Mouse (Mus musculus) embryonic facial prominence, embryonic 11.5 days (tissue): ENCODE data around the gene Poln. TPM values are rescaled to one million over a fixed set of nuclear protein-coding genes. Genes with fewer than 3 reads are reported as not detected.

ENCODE experiments used
- ATAC-seq: fragments of 200-750 bp; cut with Nextera tagmentation; replicated peaks from 2 replicates; pipeline ENCODE4 v1.8.0; 2017; ENCODE audit warnings: low read depth; ENCODE audit not compliant: insufficient number of reproducible peaks, low FRiP score, low TSS enrichment
- DNase-seq: peaks from one replicate; pipeline ENCODE4 v3.0.0-alpha.2; 2015; ENCODE audit warnings: low spot score
- H3K27ac ChIP-seq: fragments of 300-500 bp; sonication (generic); replicated peaks from 2 replicates; pipeline ENCODE4 v1.5.1; 2014; ENCODE audit warnings: mild to moderate bottlenecking, low read depth, low read length, control low read depth
- H3K27me3 ChIP-seq: fragments of 300-500 bp; sonication (generic); 2 replicates; pipeline ENCODE4 v1.6.1; 2014; ENCODE audit warnings: mild to moderate bottlenecking, low read length, moderate library complexity, mixed read lengths; ENCODE audit not compliant: control insufficient read depth, insufficient read depth
- H3K36me3 ChIP-seq: fragments of 300-500 bp; sonication (generic); replicated peaks from 2 replicates; pipeline ENCODE4 v1.6.1; 2014; ENCODE audit warnings: low read depth, mild to moderate bottlenecking, low read length, moderate library complexity, mixed read lengths; ENCODE audit not compliant: control insufficient read depth, insufficient read depth
- H3K4me1 ChIP-seq: fragments of 300-500 bp; sonication (generic); 2 replicates; pipeline ENCODE4 v1.6.1; 2014; ENCODE audit warnings: low read length, mixed read lengths; ENCODE audit not compliant: control insufficient read depth, insufficient read depth
- H3K4me2 ChIP-seq: fragments of 300-500 bp; sonication (generic); 2 replicates; pipeline ENCODE4 v1.6.1; 2014; ENCODE audit warnings: low read depth, mild to moderate bottlenecking, control low read depth, low read length, moderate library complexity
- H3K4me3 ChIP-seq: fragments of 300-500 bp; sonication (generic); 2 replicates; pipeline ENCODE4 v1.5.1; 2014; ENCODE audit warnings: low read depth, low read length, control low read depth
- H3K9ac ChIP-seq: fragments of 300-500 bp; sonication (generic); replicated peaks from 2 replicates; pipeline ENCODE4 v1.6.1; 2014; ENCODE audit warnings: mild to moderate bottlenecking, control low read depth, low read length
- H3K9me3 ChIP-seq: fragments of 300-500 bp; sonication (generic); replicated peaks from 2 replicates; pipeline ENCODE4 v1.6.1; 2016; ENCODE audit warnings: mild to moderate bottlenecking, low read length, inconsistent platforms, mixed read lengths; ENCODE audit not compliant: control insufficient read depth
- WGBS: fragments of 180-500 bp; shearing (Covaris S2); extraction: QIAGEN DNeasy Blood & Tissue Kit; methylation state at CpG from one replicate; pipeline ENCODE4 v1.1.7; 2014; 5-methylcytosine and 5-hydroxymethylcytosine counted together
- polyA plus RNA-seq: library from polyadenylated mRNA; unstranded; fragments of >200 nt; fragmentation: Nextera tagmentation; extraction: Ambion mirVana; gene quantifications from 2 replicates; pipeline ENCODE4 v1.2.1, GENCODE M21; 2014

Poln gene
- polyA plus RNA-seq, 1 experiment from 2014 or later: 0.21 TPM

DNA sequence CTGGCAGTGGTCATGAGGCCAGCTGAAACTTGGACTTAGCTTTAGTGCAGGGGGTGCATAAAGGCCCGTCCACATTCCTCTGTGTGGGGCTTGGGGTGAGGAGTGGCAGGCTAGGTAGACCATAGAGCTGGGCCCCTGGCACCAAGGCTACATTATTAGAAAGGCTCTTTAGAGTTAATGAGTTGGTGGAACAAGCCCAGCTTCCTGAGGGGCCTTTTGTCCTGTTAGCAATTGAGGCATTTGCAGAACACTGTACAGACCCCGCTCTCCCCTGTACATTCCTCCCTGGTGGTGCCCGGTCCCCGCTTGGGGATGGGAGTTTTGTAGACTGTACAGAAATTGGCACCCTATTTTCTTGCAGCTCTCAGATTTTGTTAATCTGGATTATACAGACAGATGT, 166.6 kb downstream of the Poln start:
- no peaks in the 10 kb centered on the region for H3K9me3 ChIP-seq
- WGBS: 88% methylated on average over 4 of the region's 4 CpGs
- ATAC-seq: no peak
- peaks cover 14% of the 10 kb centered on the region for H3K27me3 ChIP-seq
- DNase-seq: no peak
- no peak overlapping the region for H3K4me3 ChIP-seq
- H3K4me2 ChIP-seq: no peak overlapping the region
- peaks cover 2% of the 10 kb centered on the region; the same call in 1 of the 2 replicates for H3K4me1 ChIP-seq
- no peak overlapping the region for H3K27ac ChIP-seq
- no peaks in the 10 kb centered on the region for H3K36me3 ChIP-seq
- no peak overlapping the region for H3K9ac ChIP-seq

DNA sequence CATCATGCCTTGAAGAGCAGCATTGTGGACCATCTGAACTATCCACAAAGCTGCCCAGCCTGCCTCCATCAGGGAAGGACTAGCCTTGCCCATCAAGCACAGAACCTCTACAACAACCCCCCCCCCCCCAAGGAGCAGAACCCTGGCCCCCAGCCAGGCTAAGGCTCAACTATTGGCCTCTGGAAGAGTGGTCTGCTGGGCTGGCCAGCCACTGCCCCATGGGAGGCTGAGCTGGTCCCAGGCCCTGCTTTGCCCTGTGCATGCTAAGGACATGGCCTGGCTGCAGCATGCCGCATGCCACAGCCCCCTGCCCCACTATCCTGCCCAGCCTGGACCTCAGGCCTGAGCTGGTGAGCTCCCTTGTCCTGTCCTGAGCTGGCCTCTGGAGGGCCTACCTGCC, 167.8 kb downstream of the Poln start:
- peaks cover 25% of the 10 kb centered on the region for H3K27me3 ChIP-seq

DNA sequence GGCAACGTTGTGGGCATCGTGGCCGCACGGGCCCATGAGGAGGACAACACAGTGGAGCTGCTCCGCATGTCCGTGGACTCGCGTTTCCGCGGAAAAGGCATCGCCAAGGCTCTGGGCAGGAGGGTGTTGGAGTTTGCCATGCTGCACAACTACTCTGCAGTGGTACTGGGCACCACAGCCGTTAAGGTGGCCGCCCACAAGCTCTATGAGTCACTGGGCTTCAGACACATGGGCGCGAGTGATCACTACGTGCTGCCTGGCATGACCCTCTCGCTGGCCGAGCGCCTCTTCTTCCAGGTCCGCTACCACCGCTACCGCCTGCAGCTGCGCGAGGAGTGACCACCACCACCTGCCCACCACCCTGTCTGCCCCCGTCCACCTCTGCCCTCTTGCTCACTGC, 168.4 kb downstream of the Poln start:
- H3K27ac ChIP-seq: no peak overlapping the region
- H3K9ac ChIP-seq: no peak overlapping the region
- H3K9me3 ChIP-seq: no peaks in the 10 kb centered on the region
- ATAC-seq: no peak
- DNase-seq: no peak
- peaks cover 28% of the 10 kb centered on the region for H3K27me3 ChIP-seq
- peaks cover 9% of the 10 kb centered on the region for H3K4me1 ChIP-seq
- H3K36me3 ChIP-seq: no peaks in the 10 kb centered on the region
- H3K4me3 ChIP-seq: no peak overlapping the region
- H3K4me2 ChIP-seq: no peak overlapping the region
- WGBS: 96% methylated on average over 25 of the region's 25 CpGs

More for the DNA sequence above, 167.8 kb downstream of the Poln start:
- no peaks in the 10 kb centered on the region for H3K9me3 ChIP-seq
- H3K4me3 ChIP-seq: no peak overlapping the region
- no peaks in the 10 kb centered on the region for H3K36me3 ChIP-seq
- DNase-seq: no peak
- 94% methylated on average over 1 of the region's 1 CpGs for WGBS
- H3K9ac ChIP-seq: no peak overlapping the region
- no peak for ATAC-seq
- H3K4me1 ChIP-seq: peaks cover 9% of the 10 kb centered on the region
- no peak overlapping the region for H3K4me2 ChIP-seq
- no peak overlapping the region for H3K27ac ChIP-seq

DNA sequence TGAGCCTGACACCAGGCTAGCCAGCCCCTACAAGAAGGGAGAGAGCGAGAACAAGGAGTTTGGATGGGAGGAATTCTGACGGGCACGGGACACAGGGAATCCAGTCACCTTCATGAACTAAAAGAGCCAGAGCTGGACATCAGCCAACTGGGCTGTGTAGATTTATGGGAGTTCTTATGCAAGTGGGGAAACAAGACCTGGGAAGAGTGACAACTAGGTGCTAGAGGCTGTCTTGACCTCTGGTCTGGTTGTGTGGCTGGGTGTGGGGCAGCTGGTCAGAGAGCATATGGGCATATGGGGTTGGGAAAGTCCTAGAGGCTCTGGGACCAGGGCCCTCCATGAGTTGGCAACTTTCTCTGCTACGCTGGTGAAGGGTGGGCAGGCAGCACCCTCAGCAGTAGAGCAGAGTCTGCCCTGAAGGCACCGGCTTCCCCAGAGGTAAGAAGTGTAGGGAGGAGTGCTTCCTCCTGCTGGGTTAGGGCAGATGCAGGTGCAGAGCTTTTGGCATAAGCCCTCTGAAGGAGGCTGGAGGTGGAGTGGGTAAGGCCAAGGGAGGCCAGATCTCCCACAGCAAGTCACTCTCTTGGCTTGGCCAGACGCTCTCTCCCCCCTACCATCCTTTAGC, 169.7 kb downstream of the Poln start:
- ATAC-seq: no peak
- Histone ChIP-seq H3K9ac (no peak overlapping the region), H3K4me3 (no peak overlapping the region), H3K36me3 (no peaks in the 10 kb centered on the region), H3K27me3 (peaks cover 40% of the 10 kb centered on the region), H3K27ac (no peak overlapping the region), H3K9me3 (no peaks in the 10 kb centered on the region), H3K4me1 (peaks cover 9% of the 10 kb centered on the region), H3K4me2 (no peak overlapping the region)
- no peak for DNase-seq
- WGBS: 88% methylated on average over 6 of the region's 6 CpGs

- Histone ChIP-seq H3K27ac (no peak overlapping the region), H3K36me3 (no peaks in the 10 kb centered on the region), H3K9me3 (no peaks in the 10 kb centered on the region), H3K27me3 (peaks cover 46% of the 10 kb centered on the region), H3K4me1 (peaks cover 9% of the 10 kb centered on the region), H3K4me3 (no peak overlapping the region), H3K9ac (no peak overlapping the region), H3K4me2 (no peak overlapping the region)
- 74% methylated on average over 3 of the region's 3 CpGs for WGBS
- ATAC-seq: no peak
- no peak for DNase-seq
Measured at GRCm38 (mm10) chr5:33998505-33998877, 170.8 kb downstream of the Poln start.

DNA sequence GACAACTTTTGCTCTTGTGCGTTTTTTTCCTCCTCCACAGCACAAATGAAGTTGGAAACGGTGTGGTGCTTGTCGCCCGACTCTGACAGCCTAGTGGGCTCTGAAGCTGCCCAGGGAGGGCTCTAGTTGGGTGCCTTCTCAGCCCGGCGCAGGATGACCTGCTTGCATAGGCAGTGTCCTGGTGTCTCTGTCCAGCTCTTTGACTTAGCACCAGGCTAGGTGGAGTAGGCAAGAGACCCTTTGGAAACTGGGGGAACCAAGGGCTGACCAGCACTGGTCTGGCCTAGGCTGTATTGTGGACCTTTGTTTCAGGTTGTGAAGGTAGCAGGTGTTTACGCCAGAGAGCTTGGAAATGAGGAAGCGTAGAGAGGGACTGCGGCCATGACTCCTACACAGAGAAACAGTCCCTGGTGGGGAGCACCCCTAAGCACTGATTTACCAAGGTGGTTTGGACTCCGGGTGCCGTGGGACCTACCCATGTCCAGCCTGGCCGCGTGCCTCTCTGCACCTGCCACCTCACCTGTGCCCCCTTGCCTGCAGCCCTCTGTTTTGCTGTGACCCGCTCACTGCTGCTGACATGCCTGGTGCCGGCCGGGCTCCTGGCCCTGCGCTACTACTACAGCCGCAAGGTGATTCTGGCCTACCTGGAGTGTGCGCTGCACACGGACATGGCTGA, 171.3 kb downstream of the Poln start:
- WGBS: 71% methylated on average over 20 of the region's 20 CpGs
- ATAC-seq: no peak

DNA sequence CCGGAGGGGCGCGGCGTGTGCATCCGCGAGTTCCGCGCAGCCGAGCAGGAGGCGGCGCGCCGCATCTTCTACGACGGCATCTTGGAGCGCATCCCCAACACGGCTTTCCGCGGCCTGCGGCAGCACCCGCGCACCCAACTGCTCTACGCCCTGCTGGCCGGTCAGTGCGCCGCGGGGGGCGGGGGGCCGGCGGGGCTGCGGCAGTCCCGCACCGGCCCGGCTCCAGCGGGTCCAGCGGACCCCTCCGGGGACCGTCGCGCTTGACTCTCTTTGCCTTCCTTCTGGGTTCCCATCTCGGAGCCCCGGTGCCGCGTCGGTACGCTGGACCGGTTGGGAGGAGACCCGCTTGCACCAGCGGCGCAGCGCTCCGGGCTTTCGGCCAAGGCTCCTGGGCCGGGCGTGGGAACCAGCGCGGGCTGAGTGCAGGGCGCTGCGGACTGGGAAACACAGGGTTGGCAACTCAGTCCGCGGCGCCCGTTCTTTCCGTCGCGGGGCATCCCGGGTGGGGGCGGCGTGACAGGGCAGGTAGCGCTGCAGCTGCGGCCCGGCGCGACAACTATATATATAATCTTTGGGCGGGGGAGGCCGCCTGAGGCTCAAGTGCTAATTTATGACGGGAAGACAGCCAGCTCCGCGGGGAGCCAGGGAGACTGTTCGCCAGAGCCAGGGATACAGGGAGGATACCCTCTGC, 172.1 kb downstream of the Poln start:
- Histone ChIP-seq H3K9me3 (no peaks in the 10 kb centered on the region), H3K36me3 (no peaks in the 10 kb centered on the region), H3K4me1 (peaks cover 9% of the 10 kb centered on the region), H3K27me3 (peaks cover 46% of the 10 kb centered on the region), H3K4me3 (peak overlapping the region; percentile 63), H3K4me2 (peak overlapping the region; percentile 96), H3K27ac (no peak overlapping the region), H3K9ac (peak overlapping the region; percentile 57)
- 2% methylated on average over 72 of the region's 80 CpGs for WGBS
- DNase-seq: peak; percentile 33
- ATAC-seq: no peak

More for the DNA sequence above, 171.3 kb downstream of the Poln start:
- H3K4me3 ChIP-seq: peak overlapping the region; percentile 63
- no peak overlapping the region for H3K9ac ChIP-seq
- H3K27me3 ChIP-seq: peaks cover 46% of the 10 kb centered on the region
- H3K36me3 ChIP-seq: no peaks in the 10 kb centered on the region
- H3K9me3 ChIP-seq: no peaks in the 10 kb centered on the region
- H3K4me1 ChIP-seq: peaks cover 9% of the 10 kb centered on the region
- DNase-seq: no peak
- H3K4me2 ChIP-seq: peak overlapping the region; percentile 96
- no peak overlapping the region for H3K27ac ChIP-seq

GRCm38 (mm10) chr5:33996694-33997045, 172.6 kb downstream of the Poln start:
- Histone ChIP-seq H3K27ac (0 out of 2 replicates have a peak overlapping the region, but pooled peaks have one; percentile 28), H3K9me3 (no peaks in the 10 kb centered on the region), H3K4me1 (peaks cover 9% of the 10 kb centered on the region), H3K4me3 (peak overlapping the region; percentile 63), H3K9ac (peak overlapping the region; percentile 57), H3K36me3 (no peaks in the 10 kb centered on the region), H3K4me2 (peak overlapping the region; percentile 96), H3K27me3 (peaks cover 46% of the 10 kb centered on the region)
- 0% methylated on average over 54 of the region's 55 CpGs for WGBS
- DNase-seq: no peak
- peak; percentile 15; the same call in 1 of the 2 replicates for ATAC-seq
